ENCODE assay signal across 8 mouse cellular contexts in the genomic region with DNA sequence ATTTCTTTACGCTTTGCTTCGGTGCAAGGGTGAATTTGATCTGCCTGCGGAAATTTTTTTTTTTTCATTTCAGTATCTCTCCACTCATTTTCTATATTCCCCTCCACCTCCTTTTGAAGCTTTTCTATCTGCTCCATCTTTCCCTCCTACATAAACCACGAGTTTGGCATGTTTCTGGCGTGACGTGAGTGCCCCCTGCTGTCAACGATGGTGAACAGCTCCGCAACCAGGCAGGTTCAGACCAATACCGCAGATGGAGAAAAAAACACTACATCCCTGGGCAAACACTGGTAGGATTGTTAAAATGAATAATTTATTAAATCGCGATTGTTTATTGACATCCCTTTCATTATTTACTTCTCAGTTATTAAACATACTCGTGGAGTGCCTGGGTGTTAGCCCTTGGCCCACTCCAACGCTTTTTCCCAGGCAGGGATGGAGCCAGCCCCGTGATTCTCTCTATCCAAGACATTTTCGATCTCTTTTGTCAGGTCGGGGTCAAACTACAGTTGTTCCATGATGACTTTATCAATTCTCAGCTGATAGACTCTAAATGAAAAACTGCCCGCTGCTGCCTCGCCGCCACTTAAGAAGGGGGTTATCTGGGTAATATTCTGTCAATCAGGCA. TPM values are rescaled to one million over a fixed set of nuclear protein-coding genes. Genes with fewer than 3 reads are reported as not detected.
A peak's percentile ranks its signal among the peaks of the same experiment; 100 is the strongest.
DNase-seq lines count a peak whose midpoint lies in the region.

No protein-coding gene starts in this region.

- whole genome bisulfite sequencing in midbrain, embryonic 10.5 days, result 33% methylated on average over 19 of the region's 19 CpGs

- no peak overlapping the region for H3K4me3 ChIP-seq in midbrain, embryonic 10.5 days

- H3K27me3 ChIP-seq in midbrain, embryonic 10.5 days (ENCODE audit: low read depth, poor library complexity, severe bottlenecking), result no peaks in the 10 kb centered on the region

- no peaks in the 10 kb centered on the region for H3K9me3 ChIP-seq in midbrain, embryonic 10.5 days (replicated peaks)

- no peak overlapping the region for H3K27ac ChIP-seq in midbrain, embryonic 10.5 days (replicated peaks)

- H3K36me3 ChIP-seq in midbrain, embryonic 10.5 days, result no peaks in the 10 kb centered on the region

- DNase-seq in T-cell, adult 2 months (ENCODE audit: low spot score), result peak; percentile 60
- peak; percentile 74 for DNase-seq in cerebellum, adult 8-10 months
- peak; percentile 62 to 94 for DNase-seq in frontal cortex, adult 2 months (ENCODE audit: extremely low spot score in 1 of 2, low spot score in 1 of 2)
- DNase-seq in hindlimb bud, embryonic 11.5 days (ENCODE audit: extremely low spot score, low read depth, low spot score), result peak; percentile 41
- DNase-seq in left cerebral cortex, adult 18-20 months (ENCODE audit: low spot score in 2 of 2), result peak; percentile 91
- peak; percentile 81 for DNase-seq in midbrain, embryonic 10.5 days (ENCODE audit: low spot score)
- DNase-seq in right cerebral cortex, postnatal 4 days, result peak; percentile 86
- DNase-seq in urinary bladder, postnatal 36 days (ENCODE audit: low spot score in 2 of 2), result peak; percentile 73 to 86

- 0 out of 2 replicates have a peak, but pooled peaks cover 4% of the 10 kb centered on the region for H3K4me1 ChIP-seq in midbrain, embryonic 10.5 days

RNA-seq across cellular contexts. Expression of gene Noct, which starts 53.9 kb away (rescaled TPM):
- polyA plus RNA-seq in frontal cortex, adult 2 months (2012; rRNA removed), result 36.2 and 40.8 TPM in 2 replicates
- total RNA-seq in left cerebral cortex, adult 18-20 months (2021), result 10 to 100 TPM; 51.0 to 56.1 TPM
- 9.3 and 9.8 TPM in 2 replicates for polyA plus RNA-seq in midbrain, embryonic 10.5 days (2016; fragmentation: Nextera tagmentation; extraction: Ambion mirVana)

Comparison
In these comparisons a context has a peak if more than half of its experiments do, and no peak if none do; other contexts are left out.
1. DNase-seq: peak in every context shown above with its lines; median percentile 91 in left cerebral cortex, adult 18-20 months; 86 in right cerebral cortex, postnatal 4 days; 81 in midbrain, embryonic 10.5 days; 80 in urinary bladder, postnatal 36 days; 78 in frontal cortex, adult 2 months; 74 in cerebellum, adult 8-10 months; 60 in T-cell, adult 2 months; 41 in hindlimb bud, embryonic 11.5 days.